Mouse (Mus musculus) myocyte (in vitro differentiated cells): ENCODE results near the gene Rrp15. TPM values are rescaled to one million over a fixed set of nuclear protein-coding genes. Genes with fewer than 3 reads are reported as not detected.

ENCODE experiments used
- H3K27me3 ChIP-seq: one replicate; pipeline ENCODE4 v1.6.1; 2011; ENCODE audit not compliant: control insufficient read depth, insufficient read depth, insufficient read length
- H3K36me3 ChIP-seq: one replicate; pipeline ENCODE4 v1.6.1; 2011; ENCODE audit not compliant: control insufficient read depth, insufficient read depth
- H3K4me2 ChIP-seq: one replicate; pipeline ENCODE4 v1.6.1; 2011; ENCODE audit warnings: low read depth, control low read depth
- H3K4me3 ChIP-seq: one replicate; pipeline ENCODE4 v1.5.1; 2011; ENCODE audit warnings: mild to moderate bottlenecking, control low read depth, moderate library complexity
- H3K79me2 ChIP-seq: one replicate; pipeline ENCODE4 v1.6.1; 2011; ENCODE audit not compliant: control insufficient read depth, insufficient read depth
- H3ac ChIP-seq: one replicate; pipeline ENCODE4 v1.6.1; 2011; ENCODE audit not compliant: control insufficient read depth, insufficient read length
- CEBPB ChIP-seq: IDR thresholded peaks from 2 replicates; pipeline ENCODE4 v1.6.1; 2011; ENCODE audit warnings: mild to moderate bottlenecking, moderate library complexity; ENCODE audit not compliant: poor library complexity, insufficient read depth, severe bottlenecking
- E2F4 ChIP-seq: IDR thresholded peaks from one replicate; pipeline ENCODE4 v1.6.1; 2011; ENCODE audit warnings: mild to moderate bottlenecking, control low read depth, moderate library complexity; ENCODE audit not compliant: insufficient read depth
- MAX ChIP-seq: IDR thresholded peaks from one replicate; pipeline ENCODE4 v1.6.1; 2011; ENCODE audit warnings: low read depth, mild to moderate bottlenecking, control low read depth
- MYOD1 ChIP-seq, 3 experiments: IDR thresholded peaks; one replicate each; pipeline ENCODE4 v1.6.1; 2011; ENCODE audit warnings: control low read depth in 2 of 3, low read depth in 2 of 3, mild to moderate bottlenecking in 2 of 3, moderate library complexity in 1 of 3; ENCODE audit not compliant: insufficient read length in 2 of 3, control insufficient read depth in 1 of 3
- MYOG ChIP-seq, 3 experiments: IDR thresholded peaks; one replicate each; pipeline ENCODE4 v1.6.1; 2011; ENCODE audit warnings: control low read depth in 2 of 3, low read depth in 2 of 3, mild to moderate bottlenecking in 2 of 3; ENCODE audit not compliant: insufficient read length in 2 of 3, control insufficient read depth in 1 of 3, insufficient read depth in 1 of 3
- POLR2A ChIP-seq: IDR thresholded peaks from one replicate; pipeline ENCODE4 v1.6.1; 2011; ENCODE audit warnings: low read depth, mild to moderate bottlenecking, control low read depth, moderate library complexity; ENCODE audit not compliant: insufficient read length
- POLR2AphosphoS2 ChIP-seq: IDR thresholded peaks from one replicate; pipeline ENCODE4 v1.6.1; 2011; ENCODE audit warnings: low read depth, control low read depth; ENCODE audit not compliant: insufficient read length
- REST ChIP-seq: IDR thresholded peaks from one replicate; pipeline ENCODE4 v1.6.1; 2011; ENCODE audit warnings: mild to moderate bottlenecking, control low read depth, moderate library complexity; ENCODE audit not compliant: insufficient read depth, insufficient read length
- SRF ChIP-seq: IDR thresholded peaks from one replicate; pipeline ENCODE4 v1.6.1; 2011; ENCODE audit warnings: low read depth; ENCODE audit not compliant: control insufficient read depth, insufficient read length
- TCF12 ChIP-seq: IDR thresholded peaks from one replicate; pipeline ENCODE4 v1.6.1; 2011; ENCODE audit warnings: mild to moderate bottlenecking, control low read depth; ENCODE audit not compliant: poor library complexity, insufficient read depth, severe bottlenecking
- TCF3 ChIP-seq: IDR thresholded peaks from one replicate; pipeline ENCODE4 v1.6.1; 2011; ENCODE audit warnings: low read depth, control low read depth; ENCODE audit not compliant: insufficient read length
- USF1 ChIP-seq: IDR thresholded peaks from one replicate; pipeline ENCODE4 v1.6.1; 2011; ENCODE audit warnings: low read depth, mild to moderate bottlenecking, control low read depth, moderate library complexity
- polyA plus RNA-seq: library from polyadenylated mRNA; unstranded; fragments of >200 nt; fragmentation: generic; extraction: Trizol; gene quantifications from one replicate; pipeline ENCODE4 v1.2.1, GENCODE M21; 2012; ENCODE audit warnings: missing spikeins

Rrp15 gene
- polyA plus RNA-seq, 1 experiment, result 19.9 TPM

DNA sequence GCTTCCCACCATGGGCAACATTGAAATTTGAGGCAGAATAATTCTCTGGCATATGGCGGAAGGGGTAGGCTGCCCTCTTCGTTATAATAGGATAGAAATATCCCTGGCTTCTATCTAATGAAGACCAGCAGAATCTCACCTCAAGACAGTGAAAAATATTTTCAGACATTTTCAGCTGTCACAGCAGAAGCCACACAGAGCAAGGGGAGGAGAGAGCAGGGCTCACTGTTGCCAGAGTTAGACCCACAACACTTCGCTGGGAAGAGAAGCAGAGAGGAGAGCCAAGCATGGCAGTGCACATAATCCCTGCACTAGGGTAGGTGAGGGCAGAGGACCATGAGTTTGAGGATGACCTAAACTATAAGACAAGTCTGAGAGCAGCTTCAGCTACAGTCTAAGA, 48.7 kb downstream of the Rrp15 start:
- no peak overlapping the region for H3ac ChIP-seq
- H3K4me3 ChIP-seq, result no peak overlapping the region
- H3K4me2 ChIP-seq, result peak overlapping the region; percentile 92

DNA sequence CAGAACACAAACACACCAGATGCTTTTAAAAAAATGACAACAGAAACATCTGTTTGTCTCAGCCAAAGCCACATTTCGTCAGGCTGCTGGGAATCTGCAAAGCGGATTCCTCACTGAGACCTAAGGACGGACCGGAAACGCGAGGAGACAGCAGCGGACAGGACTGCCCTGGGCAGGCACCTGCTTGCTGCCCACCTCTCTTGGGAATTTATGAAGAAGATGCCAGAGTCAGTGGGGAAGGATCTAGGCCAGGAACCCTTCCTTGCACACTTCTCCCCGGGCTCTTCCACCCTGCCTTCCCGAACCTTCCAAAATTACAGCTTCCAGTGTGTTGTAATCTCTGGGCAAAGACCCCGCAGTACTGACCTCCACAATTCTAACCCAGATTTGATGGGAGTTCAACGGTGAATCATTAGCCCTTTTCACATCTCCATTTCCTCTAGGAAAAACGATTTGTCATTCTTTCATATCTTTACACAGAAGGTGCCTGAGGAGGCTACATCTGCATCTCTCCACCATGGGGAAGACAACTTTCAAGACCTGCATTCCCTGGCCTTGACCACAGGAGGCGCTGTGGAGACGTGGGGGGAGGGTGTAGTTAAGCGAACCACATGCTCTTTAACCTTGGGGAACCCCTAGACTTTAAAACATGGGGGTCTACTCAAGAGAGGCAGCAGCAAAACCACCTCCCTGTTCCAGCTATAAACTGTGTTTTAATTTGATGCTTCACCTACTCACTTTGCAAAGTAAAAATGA, 50.4 kb downstream of the Rrp15 start:
- Histone ChIP-seq H3K79me2 (peaks cover 60% of the 10 kb centered on the region), H3ac (no peak overlapping the region), H3K36me3 (no peaks in the 10 kb centered on the region), H3K4me3 (no peak overlapping the region), H3K4me2 (no peak overlapping the region), H3K27me3 (no peaks in the 10 kb centered on the region)
- TF ChIP-seq MYOD1 (IDR thresholded peaks at IDR 0.05; ENCODE audit: control insufficient read depth in 1 of 3, insufficient read length in 2 of 3, low read depth in 2 of 3), result no peak
- TF ChIP-seq MYOG (IDR thresholded peaks at IDR 0.05; ENCODE audit: control insufficient read depth in 1 of 3, insufficient read depth in 1 of 3, insufficient read length in 2 of 3, low read depth in 2 of 3), result no peak
- no peak for TF ChIP-seq E2F4
- no peak for TF ChIP-seq USF1
- no peak for TF ChIP-seq POLR2A
- no peak for TF ChIP-seq CEBPB
- no peak for TF ChIP-seq TCF12
- no peak for TF ChIP-seq SRF
- TF ChIP-seq TCF3, result no peak
- no peak for TF ChIP-seq POLR2AphosphoS2
- no peak for TF ChIP-seq MAX
- no peak for TF ChIP-seq REST

More for the DNA sequence above, 48.7 kb downstream of the Rrp15 start:
- TF ChIP-seq MYOD1 (IDR thresholded peaks at IDR 0.05; ENCODE audit: control insufficient read depth in 1 of 3, insufficient read length in 2 of 3, low read depth in 2 of 3) (peak; percentile 38 to 59 (median 44)), POLR2A (peak; percentile 25), MYOG (IDR thresholded peaks at IDR 0.05; ENCODE audit: control insufficient read depth in 1 of 3, insufficient read depth in 1 of 3, insufficient read length in 2 of 3, low read depth in 2 of 3) (peak in 2 of 3 experiments; percentile 60 to 71), TCF12 (no peak)
- Histone ChIP-seq H3K79me2 (peaks cover 59% of the 10 kb centered on the region), H3K36me3 (no peaks in the 10 kb centered on the region), H3K27me3 (no peaks in the 10 kb centered on the region)

DNA sequence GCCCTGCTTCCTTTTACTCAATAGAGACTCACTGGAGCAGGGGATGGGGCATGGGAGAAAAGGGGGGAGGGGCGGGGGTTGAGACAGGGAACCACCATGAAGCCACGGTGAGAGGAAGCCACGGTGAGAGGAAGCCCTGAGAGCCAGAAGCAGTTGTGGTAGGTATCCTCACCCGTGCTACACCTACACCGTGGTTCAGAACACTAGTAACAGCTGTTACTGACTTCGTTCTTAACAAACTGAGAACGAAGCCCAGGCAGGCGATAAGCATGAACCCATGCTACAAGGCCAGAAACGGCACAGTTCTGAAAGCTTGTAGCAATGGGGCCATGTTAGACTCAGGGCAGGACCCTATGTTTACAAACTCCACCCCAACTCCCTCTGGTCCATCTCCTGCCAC, 52.9 kb downstream of the Rrp15 start:
- H3K4me2 ChIP-seq, result no peak overlapping the region

DNA sequence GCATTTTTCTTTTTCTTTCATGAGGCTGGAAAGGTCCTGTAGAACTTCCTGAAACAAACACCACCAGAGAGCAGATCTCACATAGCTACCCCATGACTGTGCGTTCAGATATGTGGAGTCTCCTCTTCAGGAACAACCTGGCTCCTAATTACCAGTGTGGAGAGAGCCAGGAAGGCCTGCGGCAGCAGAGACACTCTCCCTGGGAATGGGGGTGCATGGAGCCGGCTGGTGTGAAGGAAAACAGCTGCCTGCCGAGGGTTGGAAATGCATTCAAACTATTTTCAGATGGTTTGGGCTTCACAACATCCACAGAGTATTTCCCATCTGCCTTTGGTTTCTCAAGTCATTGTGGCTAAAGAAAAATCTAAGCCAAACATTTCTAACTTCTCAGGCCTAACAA, 53.8 kb downstream of the Rrp15 start:
- no peak overlapping the region for H3ac ChIP-seq
- H3K4me2 ChIP-seq, result no peak overlapping the region
- TF ChIP-seq USF1 (no peak), REST (no peak), TCF12 (no peak), POLR2AphosphoS2 (no peak), POLR2A (no peak), SRF (no peak), CEBPB (no peak), MAX (no peak), MYOD1 (IDR thresholded peaks at IDR 0.05; ENCODE audit: control insufficient read depth in 1 of 3, insufficient read length in 2 of 3, low read depth in 2 of 3) (peak in 2 of 3 experiments; percentile 19 to 71), E2F4 (no peak), TCF3 (no peak), MYOG (IDR thresholded peaks at IDR 0.05; ENCODE audit: control insufficient read depth in 1 of 3, insufficient read depth in 1 of 3, insufficient read length in 2 of 3, low read depth in 2 of 3) (peak in 2 of 3 experiments; percentile 52 to 76)
- no peaks in the 10 kb centered on the region for H3K27me3 ChIP-seq
- H3K79me2 ChIP-seq, result peaks cover 48% of the 10 kb centered on the region
- H3K4me3 ChIP-seq, result no peak overlapping the region
- H3K36me3 ChIP-seq, result no peaks in the 10 kb centered on the region

More for the DNA sequence above, 52.9 kb downstream of the Rrp15 start:
- Histone ChIP-seq H3K27me3 (no peaks in the 10 kb centered on the region), H3K36me3 (no peaks in the 10 kb centered on the region), H3K79me2 (peaks cover 49% of the 10 kb centered on the region), H3ac (no peak overlapping the region), H3K4me3 (no peak overlapping the region)
- TF ChIP-seq MYOG (IDR thresholded peaks at IDR 0.05; ENCODE audit: control insufficient read depth in 1 of 3, insufficient read depth in 1 of 3, insufficient read length in 2 of 3, low read depth in 2 of 3), result peak in 1 of 3 experiments; percentile 64
- TF ChIP-seq MYOD1 (IDR thresholded peaks at IDR 0.05; ENCODE audit: control insufficient read depth in 1 of 3, insufficient read length in 2 of 3, low read depth in 2 of 3), result peak in 2 of 3 experiments; percentile 8 to 63
- no peak for TF ChIP-seq REST

- no peak for TF ChIP-seq MYOG (IDR thresholded peaks at IDR 0.05; ENCODE audit: control insufficient read depth in 1 of 3, insufficient read depth in 1 of 3, insufficient read length in 2 of 3, low read depth in 2 of 3)
- no peak for TF ChIP-seq TCF12
- no peak for TF ChIP-seq POLR2AphosphoS2
- TF ChIP-seq TCF3, result no peak
- no peak for TF ChIP-seq USF1
- TF ChIP-seq SRF, result no peak
- no peak for TF ChIP-seq CEBPB
- TF ChIP-seq E2F4, result no peak
- no peak for TF ChIP-seq POLR2A
- TF ChIP-seq MYOD1 (IDR thresholded peaks at IDR 0.05; ENCODE audit: control insufficient read depth in 1 of 3, insufficient read length in 2 of 3, low read depth in 2 of 3), result no peak
- TF ChIP-seq REST, result no peak
- no peak for TF ChIP-seq MAX
- Histone ChIP-seq H3ac (no peak overlapping the region), H3K79me2 (peaks cover 45% of the 10 kb centered on the region), H3K27me3 (no peaks in the 10 kb centered on the region), H3K4me2 (no peak overlapping the region), H3K36me3 (no peaks in the 10 kb centered on the region), H3K4me3 (no peak overlapping the region)
These were observed 56.8 kb downstream of the Rrp15 start for GRCm38 (mm10) chr1:186692370-186692769.
